Mouse (Mus musculus): ENCODE data around the gene Nnat. TPM values are rescaled to one million over a fixed set of nuclear protein-coding genes. Genes with fewer than 3 reads are reported as not detected.

The Nnat gene
- polyA plus RNA-seq, 1 experiment from 2014 or later = not detected

DNA sequence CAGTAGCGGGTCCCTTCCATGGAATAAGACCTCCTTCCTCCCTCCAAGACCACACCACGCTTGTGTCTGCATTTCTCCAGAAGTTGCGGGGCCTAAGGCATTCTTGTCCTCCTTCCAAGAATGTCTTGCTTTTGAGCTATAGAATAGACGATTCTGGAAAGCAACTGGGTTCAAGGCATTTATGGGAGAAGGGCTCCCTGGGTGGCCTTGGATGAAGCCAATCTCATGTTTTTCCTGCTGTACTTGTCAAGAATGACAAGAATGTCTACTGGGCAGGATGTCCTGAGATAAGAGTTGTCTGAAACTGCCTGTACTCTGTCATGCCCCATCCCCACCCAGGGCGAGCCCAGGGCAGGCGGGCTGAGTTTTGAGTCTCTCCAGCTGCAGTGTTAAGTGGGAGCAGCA is 41.6 kb downstream of the Nnat start:
- H3K36me3 ChIP-seq (ENCODE audit: inconsistent target) = no peaks in the 10 kb centered on the region
- H3K27ac ChIP-seq = no peak overlapping the region
- no peaks in the 10 kb centered on the region for H3K79me2 ChIP-seq (ENCODE audit: inconsistent target)
- no peak overlapping the region for H3K4me3 ChIP-seq (ENCODE audit: inconsistent target)
- 77% methylated on average over 6 of the region's 6 CpGs for WGBS (ENCODE audit: missing documents)

DNA sequence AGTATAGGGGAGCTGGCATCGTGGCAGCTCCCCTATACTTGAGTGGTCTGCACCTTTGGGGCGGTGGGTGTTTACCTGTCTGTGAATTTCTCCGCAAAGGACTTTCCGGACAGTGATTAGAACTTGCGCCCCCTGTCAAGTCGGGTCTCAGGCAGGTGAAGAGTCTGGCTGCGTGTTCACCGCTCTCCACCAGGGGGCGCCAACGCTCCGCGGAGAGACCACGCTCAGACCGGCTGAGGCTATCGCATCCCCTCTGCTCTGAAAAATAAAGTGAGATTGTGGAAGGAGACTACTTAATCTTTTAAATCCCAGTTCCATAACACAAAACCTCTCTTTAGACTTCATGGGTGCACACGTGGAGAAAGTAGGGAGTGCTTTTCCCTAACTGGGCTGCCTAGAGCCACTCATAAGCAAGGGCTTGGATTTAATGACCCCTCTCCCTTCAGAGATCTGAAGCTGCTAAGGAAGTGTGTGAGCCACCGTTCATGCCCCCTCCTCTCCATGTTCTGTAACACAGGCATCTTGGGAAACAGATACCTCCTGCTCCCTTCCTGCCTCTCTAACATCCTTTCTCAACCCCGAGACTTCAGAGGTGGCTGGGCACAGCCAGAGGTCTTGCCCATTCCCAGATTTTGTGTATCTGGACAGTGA is 45.3 kb downstream of the Nnat start:
- Histone ChIP-seq H3K4me3 (ENCODE audit: inconsistent target) (no peak overlapping the region), H3K79me2 (ENCODE audit: inconsistent target) (no peaks in the 10 kb centered on the region), H3K27ac (no peak overlapping the region), H3K36me3 (ENCODE audit: inconsistent target) (no peaks in the 10 kb centered on the region)
- WGBS (ENCODE audit: missing documents) = 7% methylated on average over 18 of the region's 18 CpGs

DNA sequence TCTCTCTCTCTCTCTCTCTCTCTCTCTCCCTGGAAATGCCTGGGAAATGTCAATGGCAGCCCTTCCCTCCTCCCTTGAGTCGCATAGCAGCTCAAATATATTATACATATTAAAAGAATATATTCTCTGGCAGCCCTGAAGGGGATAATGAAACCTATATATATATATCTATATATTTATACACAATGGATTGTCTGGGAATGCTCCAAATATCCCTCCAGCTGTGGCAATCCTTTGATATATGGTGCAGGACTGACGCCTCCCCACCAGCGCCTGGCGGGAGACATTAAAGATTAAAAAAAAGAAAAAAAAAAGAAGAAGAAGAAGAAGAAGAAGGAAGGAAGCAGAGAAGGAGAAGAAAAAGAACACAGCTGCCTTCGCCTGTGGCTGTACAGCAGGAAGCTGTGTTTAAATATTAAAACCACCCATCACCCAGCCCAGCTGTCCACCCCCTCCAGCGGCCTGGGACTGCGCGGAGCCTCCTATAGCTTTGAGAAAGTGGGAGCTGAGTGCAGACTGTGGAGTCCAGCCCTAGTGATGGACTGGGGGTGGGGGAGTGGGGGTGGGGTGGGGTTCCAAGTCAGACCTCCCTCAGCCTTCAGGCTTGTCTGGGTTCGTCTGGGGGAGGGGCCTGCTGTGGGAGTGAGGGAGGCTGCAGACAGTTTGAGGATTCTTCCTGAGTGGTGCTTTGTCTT is 47.8 kb downstream of the Nnat start:
- H3K27ac ChIP-seq = no peak overlapping the region
- H3K36me3 ChIP-seq (ENCODE audit: inconsistent target) = no peaks in the 10 kb centered on the region
- WGBS (ENCODE audit: missing documents) = 19% methylated on average over 6 of the region's 9 CpGs
- no peaks in the 10 kb centered on the region for H3K79me2 ChIP-seq (ENCODE audit: inconsistent target)
- H3K4me3 ChIP-seq (ENCODE audit: inconsistent target) = no peak overlapping the region

DNA sequence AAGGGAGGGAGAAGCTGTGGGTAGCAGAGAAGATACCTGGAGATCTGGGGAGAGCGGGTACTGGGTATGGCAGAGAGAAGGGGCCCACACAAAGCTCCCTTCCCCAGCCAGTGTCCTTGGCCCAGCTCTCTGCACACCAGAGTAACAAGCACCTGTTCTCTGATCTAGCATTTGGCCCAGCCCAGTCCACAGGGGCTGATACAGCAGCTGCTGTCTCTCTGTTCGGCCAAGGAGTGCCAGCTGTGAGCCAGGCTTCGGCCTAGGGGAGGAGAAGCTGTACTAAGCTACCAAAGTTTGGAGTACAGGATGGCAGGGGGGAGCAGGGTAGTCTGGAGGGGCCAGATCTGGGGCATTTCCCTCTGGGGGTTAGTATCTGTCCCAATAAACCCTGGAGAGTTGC is 51.9 kb downstream of the Nnat start:
- Histone ChIP-seq H3K27ac (no peak overlapping the region), H3K4me3 (ENCODE audit: inconsistent target) (no peak overlapping the region), H3K79me2 (ENCODE audit: inconsistent target) (no peaks in the 10 kb centered on the region), H3K36me3 (ENCODE audit: inconsistent target) (no peaks in the 10 kb centered on the region)
- 93% methylated on average over 3 of the region's 3 CpGs for WGBS (ENCODE audit: missing documents)

Other genes with a start within 250 kb of the Nnat start
- gene Ghrh, start 212.6 kb upstream of the Nnat start, polyA plus RNA-seq (2018) = not detected in 3 replicates
- gene Manbal, start 192.5 kb upstream of the Nnat start, polyA plus RNA-seq (2018) = 36.1 to 57.8 TPM (median 47.9 TPM) in 3 replicates
- 1.8 to 3.1 TPM (median 2.2 TPM) in 3 replicates for gene Src, start 141.6 kb upstream of the Nnat start, polyA plus RNA-seq (2018)
- 26.4 to 34.7 TPM (median 28.0 TPM) in 3 replicates for gene Blcap, start 11.2 kb downstream of the Nnat start, polyA plus RNA-seq (2018)
- 21.7 to 35.6 TPM (median 27.8 TPM) in 3 replicates for gene Ctnnbl1, start 177.3 kb downstream of the Nnat start, polyA plus RNA-seq (2018)

Measured in macrophage (primary cell).